Mouse (Mus musculus) cerebellum, adult 2 months (tissue): ENCODE measurements at regions not wholly inside any gene's neighbourhood (a gene's known extent, or its start where the extent isn't known, plus 50 kb on each side); places are given as distances from the start of the nearest gene placed in this dataset.

Experiments used
- CTCF ChIP-seq: fragments of 200-500 bp; IDR thresholded peaks from 2 replicates; pipeline ENCODE4 v1.5.1; 2011; ENCODE audit warnings: low read depth, mild to moderate bottlenecking, control low read depth, low read length, moderate library complexity, borderline replicate concordance; ENCODE audit not compliant: insufficient read depth
- POLR2A ChIP-seq: fragments of 200-500 bp; IDR thresholded peaks from 2 replicates; pipeline ENCODE4 v1.6.1; 2011; ENCODE audit warnings: low read length, control low read depth, borderline replicate concordance; ENCODE audit not compliant: insufficient read depth

DNA sequence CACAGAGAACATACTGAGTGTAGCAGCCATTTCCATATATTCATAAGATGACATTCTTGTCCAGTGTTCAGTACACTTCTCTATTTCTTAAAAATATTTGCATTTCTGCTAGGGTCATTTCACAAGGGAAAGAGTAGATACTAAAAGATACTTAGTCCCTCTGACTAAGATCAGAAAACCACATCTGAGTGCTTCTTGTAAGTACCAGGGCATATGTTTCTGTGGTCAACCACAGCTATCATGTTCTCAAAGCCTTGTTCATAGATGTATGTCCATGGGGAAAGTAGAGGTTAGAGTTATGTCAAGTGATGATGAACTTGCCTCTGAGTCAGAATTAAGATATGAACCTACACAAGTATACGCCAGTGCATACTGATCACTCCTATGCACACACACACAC lies 279.2 kb upstream of the Clnk start:
- TF ChIP-seq CTCF, result no peak
- no peak for TF ChIP-seq POLR2A
